Comparison of ENCODE assay signal across 8 mouse cellular contexts in genomic region chr7:35646317-35647081, GRCm38 (mm10). TPM values are rescaled to one million over a fixed set of nuclear protein-coding genes. Genes with fewer than 3 reads are reported as not detected.
DNase-seq lines count a peak whose midpoint lies in the region; ATAC-seq and TF ChIP-seq lines count a peak whose summit lies in the region.

No protein-coding gene starts in this region.

- no peak; the same call in 1 of the 2 replicates for TF ChIP-seq CTCF in bone marrow macrophage, adult 2 months (IDR thresholded peaks at IDR 0.05; ENCODE audit: low read depth, low read length)
- TF ChIP-seq CTCF in testis, adult 2 months (IDR thresholded peaks at IDR 0.05; ENCODE audit: control insufficient read depth, insufficient read depth, insufficient replicate concordance, low read depth, low read length): no peak

- WGBS in forebrain, embryonic 13.5 days: 11% methylated on average over 34 of the region's 34 CpGs
- WGBS in kidney, embryonic 15.5 days: 5% methylated on average over 34 of the region's 34 CpGs

- ATAC-seq in forebrain, embryonic 13.5 days: peak; percentile 60
- ATAC-seq in kidney, embryonic 15.5 days (replicated peaks; ENCODE audit: low FRiP score): peak; percentile 47; the same call in 1 of the 2 replicates
- ATAC-seq in megakaryocyte, adult 5-6 weeks (ENCODE audit: poor library complexity, severe bottlenecking): peak; percentile 44

- DNase-seq in thymus, adult 18-20 months: peak; percentile 41 to 56
- DNase-seq in thymus, postnatal 0 days (ENCODE audit: low spot score): no peak
- DNase-seq in left cerebral cortex, postnatal 25 days (ENCODE audit: low spot score in 2 of 2): no peak

- H3K27ac ChIP-seq in bone marrow macrophage, adult 2 months (ENCODE audit: insufficient read depth, low read depth, low read length): no peak overlapping the region
- peak overlapping the region; percentile 67 for H3K27ac ChIP-seq in forebrain, embryonic 13.5 days
- H3K27ac ChIP-seq in kidney, embryonic 15.5 days: peak overlapping the region; percentile 83
- H3K27ac ChIP-seq in testis, adult 2 months (ENCODE audit: control insufficient read depth, insufficient read depth, low read depth, low read length): peak overlapping the region; percentile 76

- TF ChIP-seq POLR2A in bone marrow macrophage, adult 2 months (IDR thresholded peaks at IDR 0.05; ENCODE audit: borderline replicate concordance, low read depth, low read length): no peak
- no peak for TF ChIP-seq POLR2A in testis, adult 2 months (IDR thresholded peaks at IDR 0.05; ENCODE audit: control insufficient read depth, low read depth, low read length)

- H3K4me2 ChIP-seq in forebrain, embryonic 13.5 days: peak overlapping the region; percentile 69
- H3K4me2 ChIP-seq in kidney, embryonic 15.5 days: peak overlapping the region; percentile 73

- H3K4me3 ChIP-seq in bone marrow macrophage, adult 2 months (ENCODE audit: insufficient read depth, low read length): peak overlapping the region; percentile 83
- peak overlapping the region; percentile 90 for H3K4me3 ChIP-seq in forebrain, embryonic 13.5 days
- H3K4me3 ChIP-seq in kidney, embryonic 15.5 days (replicated peaks): peak overlapping the region; percentile 97
- H3K4me3 ChIP-seq in testis, adult 2 months (ENCODE audit: control insufficient read depth, low read depth, low read length): peak overlapping the region; percentile 92

- peaks cover 43% of the 10 kb centered on the region for H3K36me3 ChIP-seq in forebrain, embryonic 13.5 days (ENCODE audit: poor library complexity, severe bottlenecking)
- H3K36me3 ChIP-seq in kidney, embryonic 15.5 days: peaks cover 41% of the 10 kb centered on the region
- no peaks in the 10 kb centered on the region; the same call in none of the 2 replicates for H3K36me3 ChIP-seq in testis, adult 2 months (ENCODE audit: control insufficient read depth, insufficient read depth, low read length)

- intact Hi-C loops in left cerebral cortex, postnatal 25 days (cut with DNase I): no loop called here

- H3K9me3 ChIP-seq in forebrain, embryonic 13.5 days (replicated peaks): no peaks in the 10 kb centered on the region
- H3K9me3 ChIP-seq in kidney, embryonic 15.5 days (replicated peaks): no peaks in the 10 kb centered on the region

- H3K4me1 ChIP-seq in bone marrow macrophage, adult 2 months (ENCODE audit: control insufficient read depth, insufficient read depth, low read length): no peaks in the 10 kb centered on the region
- peaks cover 14% of the 10 kb centered on the region for H3K4me1 ChIP-seq in forebrain, embryonic 13.5 days
- peaks cover 7% of the 10 kb centered on the region; the same call in 1 of the 2 replicates for H3K4me1 ChIP-seq in kidney, embryonic 15.5 days
- peaks cover 5% of the 10 kb centered on the region for H3K4me1 ChIP-seq in testis, adult 2 months (ENCODE audit: control insufficient read depth, insufficient read depth, low read length)

- peak overlapping the region; percentile 91 for H3K9ac ChIP-seq in forebrain, embryonic 13.5 days
- peak overlapping the region; percentile 91 for H3K9ac ChIP-seq in kidney, embryonic 15.5 days

- no peaks in the 10 kb centered on the region for H3K27me3 ChIP-seq in forebrain, embryonic 13.5 days
- H3K27me3 ChIP-seq in kidney, embryonic 15.5 days: no peaks in the 10 kb centered on the region
- H3K27me3 ChIP-seq in testis, adult 2 months (ENCODE audit: control insufficient read depth, insufficient read depth, low read length): no peaks in the 10 kb centered on the region

RNA-seq across cellular contexts. Expression of gene Pdcd5, which starts 0.8 kb away (rescaled TPM):
- 266 and 274 TPM in 2 replicates for polyA plus RNA-seq in thymus, postnatal 0 days (2015; fragmentation: Nextera tagmentation; extraction: Ambion mirVana)
- polyA plus RNA-seq in bone marrow macrophage, adult 2 months (2012; ENCODE audit: insufficient read depth, insufficient read length, missing spikeins): 56.2 and 68.9 TPM in 2 replicates
- 254 and 267 TPM in 2 replicates for polyA plus RNA-seq in forebrain, embryonic 13.5 days (2015; fragmentation: Nextera tagmentation; extraction: Ambion mirVana)
- polyA plus RNA-seq in kidney, embryonic 15.5 days (2015; fragmentation: Nextera tagmentation; extraction: Ambion mirVana): 240 and 241 TPM in 2 replicates
- total RNA-seq in megakaryocyte, adult 5-6 weeks (2015): 76.4 and 86.1 TPM in 2 replicates
- total RNA-seq in megakaryocyte, adult 5-6 weeks (2017): 36.6 and 52.4 TPM in 2 replicates
- polyA plus RNA-seq in testis, adult 2 months (2012; rRNA removed): 272 and 388 TPM in 2 replicates
- 10 to 100 TPM; 67.3 to 72.0 TPM for total RNA-seq in left cerebral cortex, postnatal 25 days (2021)

Comparison
In these comparisons a context has a peak if more than half of its experiments do, and no peak if none do; other contexts are left out.
1. DNase-seq: peak in thymus, adult 18-20 months (2 of 2); none in thymus, postnatal 0 days (single experiment) and left cerebral cortex, postnatal 25 days (0 of 2).
2. Peak in every context shown above with its lines, with median percentiles within 50 percentile points of each other: H3K4me3 ChIP-seq and ATAC-seq.